Mouse (Mus musculus): ENCODE data around the gene Emc4. TPM values are rescaled to one million over a fixed set of nuclear protein-coding genes. Genes with fewer than 3 reads are reported as not detected.

The Emc4 gene
- polyA plus RNA-seq, 1 experiment: 66.7 TPM

- Histone ChIP-seq H3K27ac (ENCODE audit: insufficient read depth, low read length) (no peak overlapping the region), H3K36me3 (ENCODE audit: control insufficient read depth, insufficient read depth, low read length, poor library complexity, severe bottlenecking) (no peaks in the 10 kb centered on the region), H3K4me3 (ENCODE audit: low read depth, low read length) (no peak overlapping the region), H3K4me1 (ENCODE audit: control insufficient read depth, insufficient read depth, low read length) (no peaks in the 10 kb centered on the region), H3K9me3 (replicated peaks; ENCODE audit: control insufficient read depth, insufficient read depth, low read length, poor library complexity, severe bottlenecking) (no peaks in the 10 kb centered on the region), H3K9ac (ENCODE audit: low read depth, poor library complexity, severe bottlenecking) (no peak overlapping the region), H3K27me3 (ENCODE audit: control insufficient read depth, insufficient read depth, low read length, poor library complexity, severe bottlenecking) (no peaks in the 10 kb centered on the region)
- TF ChIP-seq POLR2A (IDR thresholded peaks at IDR 0.05; ENCODE audit: insufficient read depth, low read length) (no peak), EP300 (IDR thresholded peaks at IDR 0.05; ENCODE audit: insufficient read depth, low read depth, low read length) (no peak), CTCF (IDR thresholded peaks at IDR 0.05; ENCODE audit: low read depth, low read length) (no peak)
These were observed 6.8 kb upstream of the Emc4 start for GRCm38 (mm10) chr2:112374610-112375009.

- TF ChIP-seq POLR2A (IDR thresholded peaks at IDR 0.05; ENCODE audit: insufficient read depth, low read length) (no peak), CTCF (IDR thresholded peaks at IDR 0.05; ENCODE audit: low read depth, low read length) (no peak), EP300 (IDR thresholded peaks at IDR 0.05; ENCODE audit: insufficient read depth, low read depth, low read length) (no peak)
- Histone ChIP-seq H3K4me3 (ENCODE audit: low read depth, low read length) (no peak overlapping the region), H3K4me1 (ENCODE audit: control insufficient read depth, insufficient read depth, low read length) (no peaks in the 10 kb centered on the region), H3K9me3 (replicated peaks; ENCODE audit: control insufficient read depth, insufficient read depth, low read length, poor library complexity, severe bottlenecking) (no peaks in the 10 kb centered on the region), H3K27ac (ENCODE audit: insufficient read depth, low read length) (no peak overlapping the region), H3K27me3 (ENCODE audit: control insufficient read depth, insufficient read depth, low read length, poor library complexity, severe bottlenecking) (no peaks in the 10 kb centered on the region), H3K36me3 (ENCODE audit: control insufficient read depth, insufficient read depth, low read length, poor library complexity, severe bottlenecking) (no peaks in the 10 kb centered on the region), H3K9ac (ENCODE audit: low read depth, poor library complexity, severe bottlenecking) (no peak overlapping the region)
These were observed 5.3 kb upstream of the Emc4 start for GRCm38 (mm10) chr2:112373141-112373540.

- no peak overlapping the region for H3K4me3 ChIP-seq (ENCODE audit: low read depth, low read length)
- H3K36me3 ChIP-seq (ENCODE audit: control insufficient read depth, insufficient read depth, low read length, poor library complexity, severe bottlenecking): no peaks in the 10 kb centered on the region
- H3K27me3 ChIP-seq (ENCODE audit: control insufficient read depth, insufficient read depth, low read length, poor library complexity, severe bottlenecking): no peaks in the 10 kb centered on the region
- H3K27ac ChIP-seq (ENCODE audit: insufficient read depth, low read length): no peak overlapping the region
- no peaks in the 10 kb centered on the region for H3K9me3 ChIP-seq (replicated peaks; ENCODE audit: control insufficient read depth, insufficient read depth, low read length, poor library complexity, severe bottlenecking)
- no peaks in the 10 kb centered on the region for H3K4me1 ChIP-seq (ENCODE audit: control insufficient read depth, insufficient read depth, low read length)
- no peak overlapping the region for H3K9ac ChIP-seq (ENCODE audit: low read depth, poor library complexity, severe bottlenecking)
- TF ChIP-seq EP300 (IDR thresholded peaks at IDR 0.05; ENCODE audit: insufficient read depth, low read depth, low read length): no peak
- TF ChIP-seq POLR2A (IDR thresholded peaks at IDR 0.05; ENCODE audit: insufficient read depth, low read length): no peak
- no peak for TF ChIP-seq CTCF (IDR thresholded peaks at IDR 0.05; ENCODE audit: low read depth, low read length)
These were observed 2.1 kb upstream of the Emc4 start for GRCm38 (mm10) chr2:112369941-112370340.

GRCm38 (mm10) chr2:112367222-112367621, 605 bp downstream of the Emc4 start:
- TF ChIP-seq CTCF (IDR thresholded peaks at IDR 0.05; ENCODE audit: low read depth, low read length): no peak
- no peak for TF ChIP-seq POLR2A (IDR thresholded peaks at IDR 0.05; ENCODE audit: insufficient read depth, low read length)
- TF ChIP-seq EP300 (IDR thresholded peaks at IDR 0.05; ENCODE audit: insufficient read depth, low read depth, low read length): no peak
- Histone ChIP-seq H3K9me3 (replicated peaks; ENCODE audit: control insufficient read depth, insufficient read depth, low read length, poor library complexity, severe bottlenecking) (no peaks in the 10 kb centered on the region), H3K9ac (ENCODE audit: low read depth, poor library complexity, severe bottlenecking) (peak overlapping the region; percentile 95), H3K27me3 (ENCODE audit: control insufficient read depth, insufficient read depth, low read length, poor library complexity, severe bottlenecking) (no peaks in the 10 kb centered on the region), H3K27ac (ENCODE audit: insufficient read depth, low read length) (no peak overlapping the region), H3K36me3 (ENCODE audit: control insufficient read depth, insufficient read depth, low read length, poor library complexity, severe bottlenecking) (peaks cover 14% of the 10 kb centered on the region), H3K4me3 (ENCODE audit: low read depth, low read length) (peak overlapping the region; percentile 95), H3K4me1 (ENCODE audit: control insufficient read depth, insufficient read depth, low read length) (no peaks in the 10 kb centered on the region)

GRCm38 (mm10) chr2:112360781-112361169, 7.1 kb downstream of the Emc4 start:
- Histone ChIP-seq H3K9ac (ENCODE audit: low read depth, poor library complexity, severe bottlenecking) (no peak overlapping the region), H3K27me3 (ENCODE audit: control insufficient read depth, insufficient read depth, low read length, poor library complexity, severe bottlenecking) (no peaks in the 10 kb centered on the region), H3K4me3 (ENCODE audit: low read depth, low read length) (no peak overlapping the region), H3K36me3 (ENCODE audit: control insufficient read depth, insufficient read depth, low read length, poor library complexity, severe bottlenecking) (peaks cover 26% of the 10 kb centered on the region), H3K4me1 (ENCODE audit: control insufficient read depth, insufficient read depth, low read length) (no peaks in the 10 kb centered on the region), H3K27ac (ENCODE audit: insufficient read depth, low read length) (no peak overlapping the region), H3K9me3 (replicated peaks; ENCODE audit: control insufficient read depth, insufficient read depth, low read length, poor library complexity, severe bottlenecking) (no peaks in the 10 kb centered on the region)
- TF ChIP-seq CTCF (IDR thresholded peaks at IDR 0.05; ENCODE audit: low read depth, low read length): no peak
- no peak for TF ChIP-seq EP300 (IDR thresholded peaks at IDR 0.05; ENCODE audit: insufficient read depth, low read depth, low read length)
- no peak for TF ChIP-seq POLR2A (IDR thresholded peaks at IDR 0.05; ENCODE audit: insufficient read depth, low read length)

- Histone ChIP-seq H3K9me3 (replicated peaks; ENCODE audit: control insufficient read depth, insufficient read depth, low read length, poor library complexity, severe bottlenecking) (no peaks in the 10 kb centered on the region), H3K27me3 (ENCODE audit: control insufficient read depth, insufficient read depth, low read length, poor library complexity, severe bottlenecking) (no peaks in the 10 kb centered on the region), H3K9ac (ENCODE audit: low read depth, poor library complexity, severe bottlenecking) (no peak overlapping the region), H3K4me1 (ENCODE audit: control insufficient read depth, insufficient read depth, low read length) (no peaks in the 10 kb centered on the region), H3K4me3 (ENCODE audit: low read depth, low read length) (no peak overlapping the region), H3K36me3 (ENCODE audit: control insufficient read depth, insufficient read depth, low read length, poor library complexity, severe bottlenecking) (peaks cover 26% of the 10 kb centered on the region), H3K27ac (ENCODE audit: insufficient read depth, low read length) (no peak overlapping the region)
- TF ChIP-seq EP300 (IDR thresholded peaks at IDR 0.05; ENCODE audit: insufficient read depth, low read depth, low read length) (no peak), POLR2A (IDR thresholded peaks at IDR 0.05; ENCODE audit: insufficient read depth, low read length) (no peak), CTCF (IDR thresholded peaks at IDR 0.05; ENCODE audit: low read depth, low read length) (no peak)
These were observed 7.6 kb downstream of the Emc4 start for GRCm38 (mm10) chr2:112360012-112360780.
